Mouse (Mus musculus) limb, embryonic 11.5 days (tissue): ENCODE measurements around the gene Pcgf3. TPM values are rescaled to one million over a fixed set of nuclear protein-coding genes. Genes with fewer than 3 reads are reported as not detected.
A peak's percentile ranks its signal among the peaks of the same experiment; 100 is the strongest.

Source experiments
- ATAC-seq: fragments of 200-750 bp; cut with Nextera tagmentation; 2 replicates; pipeline ENCODE4 v1.8.0; 2017; ENCODE audit warnings: low read depth; ENCODE audit not compliant: insufficient number of reproducible peaks, low FRiP score, low TSS enrichment
- DNase-seq: peaks from one replicate; pipeline ENCODE4 v3.0.0-alpha.2; 2015; ENCODE audit warnings: low spot score
- H3K27ac ChIP-seq: fragments of 300-500 bp; sonication (generic); replicated peaks from 2 replicates; pipeline ENCODE4 v1.5.1; 2014; ENCODE audit warnings: low read depth, mild to moderate bottlenecking, low read length
- H3K27me3 ChIP-seq: fragments of 300-500 bp; sonication (generic); 2 replicates; pipeline ENCODE4 v1.6.1; 2014; ENCODE audit warnings: mild to moderate bottlenecking, low read length, mixed read lengths; ENCODE audit not compliant: control insufficient read depth, insufficient read depth
- H3K36me3 ChIP-seq: fragments of 300-500 bp; sonication (generic); 2 replicates; pipeline ENCODE4 v1.6.1; 2014; ENCODE audit warnings: mild to moderate bottlenecking, low read length, moderate library complexity, mixed read lengths; ENCODE audit not compliant: control insufficient read depth, insufficient read depth
- H3K4me1 ChIP-seq: fragments of 300-500 bp; sonication (generic); 2 replicates; pipeline ENCODE4 v1.6.1; 2014; ENCODE audit warnings: low read length, mixed read lengths; ENCODE audit not compliant: control insufficient read depth, insufficient read depth
- H3K4me2 ChIP-seq: fragments of 300-500 bp; sonication (generic); 2 replicates; pipeline ENCODE4 v1.6.1; 2014; ENCODE audit warnings: low read depth, mild to moderate bottlenecking, moderate library complexity; ENCODE audit not compliant: severe bottlenecking
- H3K4me3 ChIP-seq: fragments of 300-500 bp; sonication (generic); 2 replicates; pipeline ENCODE4 v1.5.1; 2014; ENCODE audit warnings: low read depth, low read length
- H3K9ac ChIP-seq: fragments of 300-500 bp; sonication (generic); 2 replicates; pipeline ENCODE4 v1.6.1; 2014; ENCODE audit warnings: mild to moderate bottlenecking, low read length
- H3K9me3 ChIP-seq: fragments of 300-500 bp; sonication (generic); 2 replicates; pipeline ENCODE4 v1.6.1; 2016; ENCODE audit warnings: low read length; ENCODE audit not compliant: control insufficient read depth
- WGBS: fragments of 180-500 bp; shearing (Covaris S2); extraction: QIAGEN DNeasy Blood & Tissue Kit; methylation state at CpG from one replicate; pipeline ENCODE4 v1.1.7; 2014; 5-methylcytosine and 5-hydroxymethylcytosine counted together
- polyA plus RNA-seq: library from polyadenylated mRNA; unstranded; fragments of >200 nt; fragmentation: Nextera tagmentation; extraction: Ambion mirVana; gene quantifications from 2 replicates; pipeline ENCODE4 v1.2.1, GENCODE M21; 2014

The Pcgf3 gene
- polyA plus RNA-seq, 1 experiment from 2014 or later = 29.1 TPM

DNA sequence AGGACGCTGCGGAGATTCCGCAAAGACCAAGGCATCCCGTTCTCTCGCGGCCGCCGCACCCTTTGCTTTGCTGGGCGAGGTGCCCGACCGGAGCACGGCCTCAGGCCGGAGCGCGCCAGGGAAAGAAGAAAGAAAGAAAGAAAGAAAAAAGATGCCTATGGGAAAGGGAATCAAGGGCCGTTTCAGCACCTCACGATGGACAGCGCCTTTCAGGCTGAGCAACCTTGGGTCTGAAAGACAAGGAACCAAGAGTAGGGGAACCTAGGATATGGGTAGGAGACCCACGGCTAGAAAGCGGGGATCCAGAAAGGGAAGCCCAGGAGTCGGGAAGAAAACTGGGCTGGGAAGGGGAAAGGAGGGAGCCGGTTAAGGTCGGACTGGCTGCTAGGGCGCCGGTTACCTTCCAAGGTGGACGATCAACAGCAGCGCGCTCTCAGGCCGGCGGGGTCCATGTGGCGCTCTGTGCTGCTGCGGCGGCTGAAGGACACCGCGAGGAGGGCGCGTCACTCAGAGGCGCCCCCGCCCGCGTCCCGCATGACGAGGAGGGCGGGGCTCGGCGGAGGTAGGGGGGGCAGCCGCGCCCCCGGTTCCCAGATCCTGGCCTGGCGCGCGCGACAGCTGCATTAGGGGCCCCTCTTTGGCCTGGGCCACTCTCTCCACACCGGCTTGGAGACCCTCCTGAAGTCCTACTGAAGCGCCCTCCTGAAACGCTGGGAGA, 88.6 kb downstream of the Pcgf3 start, which contains the start of gene Cplx1:
Gene Cplx1, minus strand, starts transcription at position 536 of the 718 bp plus-strand sequence.
- ATAC-seq (0 out of 2 replicates have a peak, but pooled peaks have one; percentile 65), DNase-seq (peak; percentile 89)
- Histone ChIP-seq H3K4me3 (peak within 1 kb of the TSS; percentile 12), H3K9ac (no peak within 1 kb of the TSS), H3K4me2 (peak within 1 kb of the TSS; percentile 51), H3K9me3 (no peaks in the 10 kb centered on the region), H3K4me1 (0 out of 2 replicates have a peak, but pooled peaks cover 5% of the 10 kb centered on the region), H3K36me3 (no peaks in the 10 kb centered on the region), H3K27ac (no peak within 1 kb of the TSS), H3K27me3 (peaks cover 28% of the 10 kb centered on the region)
- WGBS = under 1% methylated on average over 55 of the region's 56 CpGs

DNA sequence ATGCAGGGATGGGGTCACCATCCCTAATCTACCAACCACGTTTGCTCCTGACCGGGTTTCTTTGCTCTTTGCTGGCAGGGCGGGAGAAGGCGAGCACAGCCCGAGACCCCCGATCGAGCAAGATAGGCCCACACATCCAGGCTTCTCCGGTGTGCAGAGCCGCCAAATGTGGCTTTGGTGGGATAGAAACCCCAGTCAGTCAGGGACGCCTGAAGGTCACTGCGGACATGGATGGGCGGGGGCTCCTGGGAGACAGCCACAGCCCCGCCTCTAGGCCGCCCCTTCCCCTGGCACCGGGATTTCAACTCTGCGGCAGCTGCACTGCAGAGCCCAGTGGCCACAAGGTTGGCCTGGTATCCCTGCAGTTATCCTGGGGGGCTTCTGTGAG, 89.2 kb downstream of the Pcgf3 start:
- peaks cover 28% of the 10 kb centered on the region for H3K27me3 ChIP-seq
- no peak for ATAC-seq
- 1% methylated on average over 16 of the region's 16 CpGs for WGBS
- peak overlapping the region; percentile 12; the same call in 1 of the 2 replicates for H3K4me3 ChIP-seq
- H3K4me2 ChIP-seq = peak overlapping the region; percentile 51
- H3K27ac ChIP-seq = no peak overlapping the region
- H3K9me3 ChIP-seq = no peaks in the 10 kb centered on the region
- no peaks in the 10 kb centered on the region for H3K36me3 ChIP-seq
- no peak for DNase-seq
- H3K9ac ChIP-seq = no peak overlapping the region
- H3K4me1 ChIP-seq = 0 out of 2 replicates have a peak, but pooled peaks cover 5% of the 10 kb centered on the region

DNA sequence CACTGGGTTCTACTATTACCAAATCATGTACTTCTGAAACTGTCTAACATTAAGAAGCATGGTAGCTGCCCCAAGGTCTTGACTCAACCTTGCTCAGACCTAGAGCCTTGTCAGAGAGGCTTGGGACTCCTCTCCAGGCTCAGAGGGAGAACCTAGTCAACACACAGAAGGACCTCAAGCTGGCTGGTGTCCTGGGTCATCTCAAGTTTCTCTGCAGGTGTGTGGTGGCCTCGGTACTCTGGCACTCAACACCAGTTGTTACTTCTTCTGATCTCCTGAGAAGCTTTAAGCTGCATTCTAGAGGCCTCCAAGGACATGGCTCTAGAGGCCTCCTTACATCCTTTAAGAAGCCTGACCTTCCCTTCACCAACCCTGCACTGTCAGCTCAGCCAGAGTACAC, 93.0 kb downstream of the Pcgf3 start:
- WGBS = 58% methylated on average over 1 of the region's 1 CpGs
- no peak overlapping the region for H3K4me3 ChIP-seq
- peaks cover 24% of the 10 kb centered on the region for H3K27me3 ChIP-seq
- no peak overlapping the region for H3K9ac ChIP-seq
- no peak overlapping the region for H3K27ac ChIP-seq
- no peaks in the 10 kb centered on the region for H3K9me3 ChIP-seq
- ATAC-seq (no peak), DNase-seq (no peak)
- H3K4me2 ChIP-seq = no peak overlapping the region
- no peaks in the 10 kb centered on the region for H3K36me3 ChIP-seq
- 0 out of 2 replicates have a peak, but pooled peaks cover 5% of the 10 kb centered on the region for H3K4me1 ChIP-seq

Other genes with a start within 250 kb of the Pcgf3 start
- 53.0 and 58.0 TPM in 2 replicates for gene Dr1, start 192.3 kb upstream of the Pcgf3 start, polyA plus RNA-seq
- 3.1 and 3.6 TPM in 2 replicates for gene Pigg, start 148.6 kb upstream of the Pcgf3 start, polyA plus RNA-seq
- gene Gm42517, start 93.3 kb upstream of the Pcgf3 start, polyA plus RNA-seq = not detected in 2 replicates
- 0.13 and 0.34 TPM in 2 replicates for gene Pde6b, start 72.8 kb upstream of the Pcgf3 start, polyA plus RNA-seq
- gene Atp5k, start 26.8 kb upstream of the Pcgf3 start, polyA plus RNA-seq = 470 and 484 TPM in 2 replicates
- gene Mfsd7a, start 12.3 kb upstream of the Pcgf3 start, polyA plus RNA-seq = 0.15 and 0.31 TPM in 2 replicates
- gene Cplx1, start 88.8 kb downstream of the Pcgf3 start, polyA plus RNA-seq = 0.17 TPM in 1 of 2 replicates, not detected in the other
- 45.9 and 46.4 TPM in 2 replicates for gene Gak, start 168.5 kb downstream of the Pcgf3 start, polyA plus RNA-seq
- gene Tmem175, start 168.5 kb downstream of the Pcgf3 start, polyA plus RNA-seq = 16.5 and 18.3 TPM in 2 replicates
- gene Idua, start 199.1 kb downstream of the Pcgf3 start, polyA plus RNA-seq = 14.3 and 14.5 TPM in 2 replicates
- 8.5 and 11.3 TPM in 2 replicates for gene Dgkq, start 208.4 kb downstream of the Pcgf3 start, polyA plus RNA-seq
- 0.55 and 0.84 TPM in 2 replicates for gene Slc26a1, start 214.3 kb downstream of the Pcgf3 start, polyA plus RNA-seq
- 38.1 and 46.0 TPM in 2 replicates for gene Fgfrl1, start 231.2 kb downstream of the Pcgf3 start, polyA plus RNA-seq